Mouse (Mus musculus) liver, embryonic 13.5 days (tissue): ENCODE results near the gene Cdk16. TPM values are rescaled to one million over a fixed set of nuclear protein-coding genes. Genes with fewer than 3 reads are reported as not detected.
A peak's percentile ranks its signal among the peaks of the same experiment; 100 is the strongest.
"Not testable (repeated sequence)": the region's sequence is repeated elsewhere in the genome, so short reads cannot be mapped to it uniquely, and the experiment has no call there.

Source experiments
- ATAC-seq: fragments of 200-750 bp; cut with Nextera tagmentation; 2 replicates; pipeline ENCODE4 v1.8.0; 2017; ENCODE audit warnings: low read depth, mild to moderate bottlenecking, moderate number of reproducible peaks, moderate library complexity
- DNase-seq: peaks from one replicate; pipeline ENCODE4 v3.0.0; 2022
- H3K27ac ChIP-seq: fragments of 300-500 bp; sonication (generic); 2 replicates; pipeline ENCODE4 v1.5.1; 2015; ENCODE audit warnings: moderate library complexity, mild to moderate bottlenecking, inconsistent platforms
- H3K27me3 ChIP-seq: fragments of 300-500 bp; sonication (generic); 2 replicates; pipeline ENCODE4 v1.6.1; 2015; ENCODE audit warnings: mild to moderate bottlenecking, inconsistent platforms
- H3K36me3 ChIP-seq: fragments of 300-500 bp; sonication (generic); 2 replicates; pipeline ENCODE4 v1.6.1; 2015; ENCODE audit warnings: mild to moderate bottlenecking, inconsistent platforms
- H3K4me1 ChIP-seq: fragments of 300-500 bp; sonication (generic); replicated peaks from 2 replicates; pipeline ENCODE4 v1.6.1; 2015; ENCODE audit warnings: inconsistent platforms
- H3K4me2 ChIP-seq: fragments of 300-500 bp; sonication (generic); 2 replicates; pipeline ENCODE4 v1.6.1; 2015; ENCODE audit warnings: inconsistent platforms, mild to moderate bottlenecking, moderate library complexity
- H3K4me3 ChIP-seq: fragments of 300-500 bp; sonication (generic); replicated peaks from 2 replicates; pipeline ENCODE4 v1.5.1; 2015; ENCODE audit warnings: mild to moderate bottlenecking, inconsistent platforms
- H3K9ac ChIP-seq: fragments of 300-500 bp; sonication (generic); 2 replicates; pipeline ENCODE4 v1.6.1; 2015; ENCODE audit warnings: mild to moderate bottlenecking, inconsistent platforms
- H3K9me3 ChIP-seq: fragments of 300-500 bp; sonication (generic); replicated peaks from 2 replicates; pipeline ENCODE4 v1.6.1; 2016; ENCODE audit warnings: inconsistent platforms
- WGBS: fragments of 180-500 bp; shearing (Covaris S2); methylation state at CpG from one replicate; pipeline ENCODE4 v1.1.7; 2015; ENCODE audit not compliant: insufficient replicate concordance; 5-methylcytosine and 5-hydroxymethylcytosine counted together
- polyA plus RNA-seq: library from polyadenylated mRNA; unstranded; fragments of >200 nt; fragmentation: Nextera tagmentation; extraction: Ambion mirVana; gene quantifications from 2 replicates; pipeline ENCODE4 v1.2.1, GENCODE M21; 2015

Gene Cdk16
- polyA plus RNA-seq, 1 experiment from 2014 or later, result 32.0 TPM

DNA sequence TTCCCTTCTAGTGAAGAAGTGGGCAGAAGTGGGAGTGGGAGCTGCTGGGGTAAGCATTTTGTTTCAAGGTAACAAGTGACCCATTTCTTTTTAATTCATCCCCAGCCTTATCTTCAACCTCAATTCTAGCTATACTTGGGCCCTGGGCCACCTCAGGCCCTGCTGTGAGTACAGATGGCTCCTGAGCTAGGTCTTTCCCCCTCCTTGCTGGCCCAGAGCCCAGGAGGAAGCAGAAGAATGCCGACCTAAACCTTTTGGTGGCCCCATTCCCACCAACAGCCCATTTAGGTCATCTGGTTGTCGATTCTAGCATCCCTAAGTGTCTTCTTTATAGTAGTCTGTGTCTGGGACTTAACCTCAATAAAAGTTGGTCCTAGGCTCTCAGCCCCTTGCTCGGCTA, 3.8 kb downstream of the Cdk16 start:
- Histone ChIP-seq H3K4me1 (peaks cover 22% of the 10 kb centered on the region), H3K9ac (no peak overlapping the region), H3K4me2 (no peak overlapping the region), H3K27ac (no peak overlapping the region), H3K4me3 (no peak overlapping the region), H3K9me3 (no peaks in the 10 kb centered on the region), H3K36me3 (peaks cover 40% of the 10 kb centered on the region), H3K27me3 (no peaks in the 10 kb centered on the region)
- ATAC-seq (no peak), DNase-seq (no peak)
- 58% methylated on average over 3 of the region's 3 CpGs for WGBS

DNA sequence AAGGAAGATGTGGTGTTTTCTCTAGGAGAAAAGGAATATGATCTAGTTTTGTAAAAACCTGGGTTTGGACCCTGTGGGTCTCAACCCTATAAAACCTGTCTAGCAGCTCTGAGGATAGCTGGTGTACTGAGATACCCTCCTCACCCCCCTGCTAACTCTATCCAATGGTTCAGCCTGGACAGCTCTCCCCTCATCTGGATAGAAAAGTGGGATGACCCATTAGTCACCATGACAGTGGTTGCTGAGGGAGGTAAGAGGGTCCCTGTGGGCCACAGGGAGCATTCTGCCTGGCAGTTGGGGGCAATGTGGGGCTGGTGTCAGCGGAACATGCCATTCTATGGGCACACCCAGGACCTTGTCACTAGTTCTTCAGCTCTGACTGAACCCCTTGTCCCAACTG, 4.9 kb downstream of the Cdk16 start:
- Histone ChIP-seq H3K36me3 (peaks cover 51% of the 10 kb centered on the region), H3K27ac (no peak overlapping the region), H3K4me3 (no peak overlapping the region), H3K4me2 (no peak overlapping the region), H3K27me3 (no peaks in the 10 kb centered on the region), H3K9me3 (no peaks in the 10 kb centered on the region), H3K9ac (no peak overlapping the region), H3K4me1 (peaks cover 17% of the 10 kb centered on the region)
- 73% methylated on average over 1 of the region's 1 CpGs for WGBS
- DNase-seq (no peak), ATAC-seq (no peak)

DNA sequence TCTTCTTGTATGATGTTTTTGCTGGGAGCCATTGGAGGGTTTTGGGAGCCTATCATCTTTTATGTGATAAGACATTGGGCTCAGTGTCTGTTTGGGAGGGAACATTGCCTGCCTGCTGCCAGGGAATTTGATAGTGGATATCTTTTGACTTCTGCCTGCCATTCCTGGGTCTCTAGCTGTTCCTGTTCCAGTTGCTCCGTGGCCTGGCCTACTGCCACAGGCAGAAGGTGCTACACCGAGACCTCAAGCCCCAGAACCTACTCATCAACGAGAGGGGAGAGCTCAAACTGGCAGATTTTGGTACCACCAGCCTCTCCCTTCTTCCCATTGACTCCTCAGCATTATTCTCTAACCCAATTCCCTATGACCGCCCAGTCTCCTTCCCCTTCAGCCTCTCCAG, 8.1 kb downstream of the Cdk16 start:
- DNase-seq, result no peak
- Histone ChIP-seq H3K9ac (no peak overlapping the region), H3K9me3 (no peaks in the 10 kb centered on the region), H3K4me3 (no peak overlapping the region), H3K4me1 (0 out of 2 replicates have a peak, but pooled peaks cover 1% of the 10 kb centered on the region), H3K4me2 (no peak overlapping the region), H3K27me3 (no peaks in the 10 kb centered on the region), H3K27ac (no peak overlapping the region), H3K36me3 (peaks cover 69% of the 10 kb centered on the region)
- WGBS, result 92% methylated on average over 4 of the region's 4 CpGs
- no peak for ATAC-seq

DNA sequence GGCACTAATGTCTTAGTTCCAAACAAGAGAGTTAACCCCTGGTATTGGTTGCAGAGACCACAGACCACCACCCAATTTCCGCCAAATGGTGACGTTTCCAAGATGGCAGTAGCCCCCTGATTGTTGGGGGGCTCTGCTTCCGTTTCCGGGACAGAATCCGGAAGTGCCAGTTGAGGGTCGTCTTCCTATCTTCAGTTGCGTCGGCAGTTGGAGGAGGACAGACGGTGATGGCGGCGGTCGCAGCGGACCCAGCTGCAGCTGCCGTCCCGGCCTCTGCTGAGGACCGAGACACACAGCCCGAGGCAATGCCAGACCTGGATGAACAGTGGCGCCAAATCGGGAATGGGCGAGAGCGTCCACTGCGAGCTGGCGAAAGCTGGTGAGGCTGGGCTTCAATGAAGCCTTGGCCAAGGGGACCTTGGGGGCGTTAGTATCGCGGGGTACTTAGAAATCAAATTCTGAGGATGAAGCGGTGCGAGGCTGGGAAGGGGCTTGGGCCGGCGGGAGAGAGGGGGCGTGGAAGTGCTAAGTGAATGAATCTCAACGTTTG, 16.1 kb downstream of the Cdk16 start, which contains the start of gene Usp11:
TSS of gene Usp11 (plus strand) at position 166 of the 550 bp plus-strand sequence.
- peak; percentile 12 for DNase-seq
- Histone ChIP-seq H3K9me3 (no peaks in the 10 kb centered on the region), H3K9ac (peak within 1 kb of the TSS; percentile 75), H3K36me3 (peaks cover 8% of the 10 kb centered on the region), H3K27me3 (no peaks in the 10 kb centered on the region), H3K4me3 (peak within 1 kb of the TSS; percentile 69), H3K27ac (peak within 1 kb of the TSS; percentile 84), H3K4me2 (peak within 1 kb of the TSS; percentile 75), H3K4me1 (peaks cover 11% of the 10 kb centered on the region)
- WGBS, result 15% methylated on average over 32 of the region's 32 CpGs
- ATAC-seq, result peak; percentile 22

DNA sequence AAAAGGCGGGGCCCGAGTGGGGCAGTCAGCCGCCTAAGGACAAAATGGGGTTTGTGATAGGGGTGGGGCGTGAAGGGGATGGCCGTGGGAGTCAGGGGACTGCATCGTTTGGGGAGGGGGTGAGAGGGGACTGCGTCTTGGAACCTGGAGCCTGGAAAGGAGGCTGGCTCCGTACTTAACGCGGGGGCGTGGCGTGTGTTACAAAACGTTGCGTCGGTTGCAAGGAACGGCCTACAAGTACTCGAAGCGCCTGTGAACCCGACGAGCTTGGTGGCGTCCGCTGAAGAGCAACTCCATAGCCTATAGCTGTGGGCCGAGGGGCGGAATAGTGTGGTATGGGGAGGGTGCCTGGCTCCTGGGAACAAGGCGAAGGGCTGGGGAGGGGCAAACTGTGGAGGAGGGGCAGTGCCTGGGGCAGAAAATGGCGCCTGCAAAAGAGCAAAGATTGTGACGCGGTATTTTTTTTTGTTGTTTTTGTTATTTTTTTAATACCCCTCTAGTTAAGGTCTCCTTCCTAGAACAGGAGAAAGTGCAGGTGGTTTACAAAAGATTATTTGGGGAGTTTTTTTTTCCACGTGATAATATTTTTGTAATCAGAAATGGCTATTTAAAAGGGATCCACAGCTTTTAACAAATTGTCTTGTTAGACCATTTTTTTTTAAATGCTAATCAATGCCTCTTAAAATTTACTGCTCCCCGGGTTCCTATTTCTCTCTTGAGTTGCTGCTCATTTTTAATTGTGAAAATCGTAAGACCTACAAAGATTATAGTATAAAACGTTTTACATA, 16.7 kb downstream of the Cdk16 start:
- Histone ChIP-seq H3K9me3 (no peaks in the 10 kb centered on the region), H3K4me1 (peaks cover 11% of the 10 kb centered on the region), H3K27ac (peak overlapping the region; percentile 84), H3K36me3 (peaks cover 2% of the 10 kb centered on the region), H3K9ac (peak overlapping the region; percentile 75), H3K4me2 (peak overlapping the region; percentile 75), H3K27me3 (no peaks in the 10 kb centered on the region), H3K4me3 (peak overlapping the region; percentile 69)
- ATAC-seq (peak; percentile 97), DNase-seq (peak; percentile 72)
- WGBS, result 9% methylated on average over 32 of the region's 32 CpGs

DNA sequence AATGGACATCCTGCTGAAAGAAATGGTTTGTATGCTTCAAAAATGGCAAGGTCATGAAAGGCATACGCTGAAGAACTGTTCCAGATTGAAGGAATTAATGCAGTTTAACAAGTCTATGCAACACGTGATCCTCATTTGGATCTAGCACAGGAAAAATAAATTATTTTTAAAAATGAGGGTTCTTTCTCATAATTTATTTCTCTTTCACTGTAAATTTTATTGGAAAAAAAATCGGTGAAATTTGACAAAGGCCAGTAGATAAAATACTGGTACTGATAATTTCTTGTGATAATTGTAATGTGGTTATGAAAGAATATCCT, 17.3 kb downstream of the Cdk16 start:
- Histone ChIP-seq H3K9ac (peak overlapping the region; percentile 39; the same call in 1 of the 2 replicates), H3K4me3 (peak overlapping the region; percentile 69), H3K36me3 (no peaks in the 10 kb centered on the region), H3K4me1 (peaks cover 11% of the 10 kb centered on the region), H3K27me3 (no peaks in the 10 kb centered on the region), H3K27ac (no peak overlapping the region), H3K4me2 (peak overlapping the region; percentile 46; the same call in 1 of the 2 replicates), H3K9me3 (no peaks in the 10 kb centered on the region)
- WGBS, result 15% methylated on average over 3 of the region's 3 CpGs
- DNase-seq (no peak), ATAC-seq (no peak)

DNA sequence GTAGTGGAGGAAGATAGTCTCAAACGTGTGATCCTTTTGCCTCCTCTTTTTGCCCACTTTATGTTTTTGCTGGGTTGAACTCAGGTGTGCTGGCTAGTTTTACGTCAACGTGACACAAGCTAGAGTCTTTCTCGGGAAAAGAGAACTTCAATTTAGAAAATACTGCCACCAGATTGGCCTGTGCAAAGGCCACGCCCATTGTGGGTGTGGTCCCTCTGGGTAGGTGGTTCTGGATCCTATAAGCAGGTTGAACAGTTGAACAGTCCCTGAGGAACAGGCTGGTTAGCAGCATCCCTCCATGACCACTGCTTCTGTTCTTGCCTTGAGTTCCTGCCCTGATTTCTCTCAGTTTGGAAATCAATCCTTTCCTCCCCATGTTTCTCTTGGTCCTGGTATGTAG, 40.9 kb downstream of the Cdk16 start:
- no peak overlapping the region for H3K9ac ChIP-seq
- DNase-seq, result no peak
- no peaks in the 10 kb centered on the region for H3K9me3 ChIP-seq
- ATAC-seq, result no peak
- peaks cover 3% of the 10 kb centered on the region; the same call in 1 of the 2 replicates for H3K4me1 ChIP-seq
- no peaks in the 10 kb centered on the region for H3K27me3 ChIP-seq
- no peaks in the 10 kb centered on the region for H3K36me3 ChIP-seq
- 48% methylated on average over 5 of the region's 5 CpGs for WGBS
- H3K27ac ChIP-seq, result no peak overlapping the region
- H3K4me2 ChIP-seq, result no peak overlapping the region
- H3K4me3 ChIP-seq, result no peak overlapping the region

DNA sequence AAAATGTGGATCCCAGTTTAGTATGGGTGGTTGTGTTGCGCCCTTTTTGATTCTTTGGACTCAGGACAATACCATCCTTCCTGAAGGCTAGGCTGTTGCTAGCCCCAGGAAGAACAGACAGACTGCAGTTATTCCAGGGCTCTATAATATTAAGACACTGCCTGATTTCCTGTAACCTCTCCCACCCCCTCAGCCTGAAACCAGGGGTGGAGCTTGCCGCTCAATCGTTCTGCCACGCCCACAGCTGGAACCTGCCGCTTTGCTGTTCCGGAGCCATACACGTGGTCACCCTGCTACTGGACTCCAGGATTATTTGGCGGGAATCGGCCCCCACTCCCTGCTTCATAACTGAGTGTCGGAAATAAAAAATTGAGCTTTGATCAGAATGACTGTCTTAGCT, 42.3 kb downstream of the Cdk16 start:
- H3K4me2 ChIP-seq, result peak overlapping the region; percentile 14; the same call in 1 of the 2 replicates
- not testable (repeated sequence) for H3K36me3 ChIP-seq, H3K9ac ChIP-seq, ATAC-seq, H3K9me3 ChIP-seq, H3K4me3 ChIP-seq, H3K4me1 ChIP-seq, H3K27ac ChIP-seq, H3K27me3 ChIP-seq
- peak; percentile 8 for DNase-seq
- WGBS, result 42% methylated on average over 10 of the region's 10 CpGs

DNA sequence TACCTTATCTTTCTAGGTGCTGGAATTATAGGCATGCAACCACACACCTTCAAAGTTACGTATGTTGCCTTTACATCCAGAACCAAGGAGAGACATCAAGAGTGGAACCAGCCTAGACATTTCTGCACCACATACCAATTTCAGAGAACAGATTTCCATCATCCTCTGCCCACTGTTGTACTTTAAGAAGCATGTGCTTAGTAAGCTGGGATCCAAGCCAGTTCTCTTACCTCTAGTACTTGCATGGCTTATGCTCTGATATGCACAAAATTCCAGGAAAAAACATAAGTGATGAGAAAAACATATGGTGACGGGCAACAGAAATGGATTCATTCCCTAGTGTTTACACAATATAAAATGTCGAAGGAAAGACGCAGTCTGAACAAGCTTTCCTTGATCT, 48.7 kb downstream of the Cdk16 start:
- Histone ChIP-seq H3K4me3 (no peak overlapping the region), H3K4me2 (no peak overlapping the region), H3K27me3 (no peaks in the 10 kb centered on the region), H3K4me1 (0 out of 2 replicates have a peak, but pooled peaks cover 5% of the 10 kb centered on the region), H3K27ac (no peak overlapping the region), H3K9ac (no peak overlapping the region), H3K36me3 (no peaks in the 10 kb centered on the region), H3K9me3 (no peaks in the 10 kb centered on the region)
- DNase-seq (no peak), ATAC-seq (no peak)
- 71% methylated on average over 4 of the region's 4 CpGs for WGBS

DNA sequence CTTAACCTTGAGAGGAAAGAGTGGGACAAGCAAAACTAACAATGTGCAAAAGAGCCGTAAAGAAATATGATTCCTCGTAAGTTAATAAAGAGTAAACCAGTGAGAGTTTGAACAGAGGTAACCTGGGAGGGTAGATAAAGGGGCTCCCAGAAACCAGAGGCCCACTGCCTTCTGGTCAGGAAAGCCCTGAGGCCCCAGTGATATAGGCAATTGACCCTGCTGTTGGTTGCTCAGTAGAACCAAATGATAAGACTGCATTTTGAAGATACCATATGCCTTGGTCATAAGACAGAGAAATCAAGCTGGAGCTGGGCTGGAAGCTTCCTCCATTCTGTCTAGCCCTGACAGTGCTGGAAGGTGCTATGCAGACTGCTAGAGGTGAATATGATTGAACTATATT, 61.1 kb downstream of the Cdk16 start:
- Histone ChIP-seq H3K36me3 (no peaks in the 10 kb centered on the region), H3K4me3 (no peak overlapping the region), H3K4me2 (no peak overlapping the region), H3K4me1 (peaks cover 17% of the 10 kb centered on the region), H3K9me3 (no peaks in the 10 kb centered on the region), H3K27me3 (no peaks in the 10 kb centered on the region), H3K9ac (no peak overlapping the region), H3K27ac (0 out of 2 replicates have a peak overlapping the region, but pooled peaks have one; percentile 47)
- peak; percentile 9 for DNase-seq
- peak; percentile 81 for ATAC-seq
- WGBS, result 36% methylated on average over 2 of the region's 2 CpGs
